Mouse (Mus musculus) kidney, postnatal 0 days (tissue): Measurements from ENCODE around the gene Rasl10a. TPM values are rescaled to one million over a fixed set of nuclear protein-coding genes. Genes with fewer than 3 reads are reported as not detected.

Experiments used
- ATAC-seq: fragments of 200-750 bp; cut with Nextera tagmentation; replicated peaks from 2 replicates; pipeline ENCODE4 v1.8.0; 2017; ENCODE audit warnings: low read depth, moderate number of reproducible peaks, moderate TSS enrichment, moderate library complexity; ENCODE audit not compliant: low FRiP score
- DNase-seq: peaks from one replicate; pipeline ENCODE4 v3.0.0-alpha.2; 2016; ENCODE audit warnings: low spot score
- H3K27ac ChIP-seq: fragments of 300-500 bp; sonication (generic); 2 replicates; pipeline ENCODE4 v1.5.1; 2014; ENCODE audit warnings: mild to moderate bottlenecking
- H3K27me3 ChIP-seq: fragments of 300-500 bp; sonication (generic); 2 replicates; pipeline ENCODE4 v1.6.1; 2014; ENCODE audit warnings: low read length, mixed read lengths; ENCODE audit not compliant: insufficient read depth
- H3K36me3 ChIP-seq: fragments of 300-500 bp; sonication (generic); 2 replicates; pipeline ENCODE4 v1.6.1; 2014; ENCODE audit warnings: low read length, mixed read lengths; ENCODE audit not compliant: insufficient read depth
- H3K4me1 ChIP-seq: fragments of 300-500 bp; sonication (generic); replicated peaks from 2 replicates; pipeline ENCODE4 v1.6.1; 2014; ENCODE audit warnings: antibody characterized with exemption, low read length, mixed read lengths; ENCODE audit not compliant: insufficient read depth
- H3K4me2 ChIP-seq: fragments of 300-500 bp; sonication (generic); 2 replicates; pipeline ENCODE4 v1.6.1; 2014; ENCODE audit warnings: mild to moderate bottlenecking, low read length, moderate library complexity, mixed read lengths
- H3K4me3 ChIP-seq: fragments of 300-500 bp; sonication (generic); replicated peaks from 2 replicates; pipeline ENCODE4 v1.5.1; 2014; ENCODE audit warnings: low read depth, low read length
- H3K9ac ChIP-seq: fragments of 300-500 bp; sonication (generic); 2 replicates; pipeline ENCODE4 v1.6.1; 2014; ENCODE audit warnings: low read depth, low read length
- H3K9me3 ChIP-seq: fragments of 300-500 bp; sonication (generic); replicated peaks from 2 replicates; pipeline ENCODE4 v1.6.1; 2016; ENCODE audit warnings: low read length, inconsistent platforms, mixed read lengths
- CTCF ChIP-seq: IDR thresholded peaks from 2 replicates; pipeline ENCODE4 v1.5.1; 2016; ENCODE audit warnings: antibody characterized with exemption, low read depth, mild to moderate bottlenecking, moderate library complexity
- WGBS: fragments of 180-500 bp; shearing (Covaris S2); extraction: QIAGEN DNeasy Blood & Tissue Kit; methylation state at CpG from one replicate; pipeline ENCODE4 v1.1.7; 2014; 5-methylcytosine and 5-hydroxymethylcytosine counted together
- polyA plus RNA-seq: library from polyadenylated mRNA; unstranded; fragments of >200 nt; fragmentation: Nextera tagmentation; extraction: Ambion mirVana; gene quantifications from 2 replicates; pipeline ENCODE4 v1.2.1, GENCODE M21; 2015

The Rasl10a gene
- polyA plus RNA-seq, result 1.9 and 2.7 TPM in 2 replicates

- ATAC-seq (no peak; the same call in 1 of the 2 replicates), DNase-seq (peak; percentile 56)
- Histone ChIP-seq H3K4me2 (peak within 1 kb of the TSS; percentile 69), H3K9ac (peak within 1 kb of the TSS; percentile 51), H3K4me1 (peaks cover 24% of the 10 kb centered on the region), H3K9me3 (no peaks in the 10 kb centered on the region), H3K27me3 (peaks cover 7% of the 10 kb centered on the region), H3K4me3 (peak within 1 kb of the TSS; percentile 35), H3K27ac (no peak within 1 kb of the TSS), H3K36me3 (no peaks in the 10 kb centered on the region)
- WGBS, result 1% methylated on average over 76 of the region's 77 CpGs
- no peak for TF ChIP-seq CTCF
Observed at GRCm38 (mm10) chr11:5057856-5058641, at the start of gene Rasl10a. Gene Rasl10a (plus strand): TSS chr11:5058128.

GRCm38 (mm10) chr11:5008867-5009266 is 49.1 kb upstream of the Rasl10a start:
- Histone ChIP-seq H3K4me3 (no peak overlapping the region), H3K27ac (no peak overlapping the region), H3K27me3 (no peaks in the 10 kb centered on the region), H3K4me1 (no peaks in the 10 kb centered on the region), H3K36me3 (peaks cover 7% of the 10 kb centered on the region; the same call in 1 of the 2 replicates), H3K4me2 (no peak overlapping the region), H3K9me3 (no peaks in the 10 kb centered on the region), H3K9ac (no peak overlapping the region)
- no peak for TF ChIP-seq CTCF
- WGBS, result 84% methylated on average over 3 of the region's 3 CpGs
- DNase-seq (no peak), ATAC-seq (no peak)

DNA sequence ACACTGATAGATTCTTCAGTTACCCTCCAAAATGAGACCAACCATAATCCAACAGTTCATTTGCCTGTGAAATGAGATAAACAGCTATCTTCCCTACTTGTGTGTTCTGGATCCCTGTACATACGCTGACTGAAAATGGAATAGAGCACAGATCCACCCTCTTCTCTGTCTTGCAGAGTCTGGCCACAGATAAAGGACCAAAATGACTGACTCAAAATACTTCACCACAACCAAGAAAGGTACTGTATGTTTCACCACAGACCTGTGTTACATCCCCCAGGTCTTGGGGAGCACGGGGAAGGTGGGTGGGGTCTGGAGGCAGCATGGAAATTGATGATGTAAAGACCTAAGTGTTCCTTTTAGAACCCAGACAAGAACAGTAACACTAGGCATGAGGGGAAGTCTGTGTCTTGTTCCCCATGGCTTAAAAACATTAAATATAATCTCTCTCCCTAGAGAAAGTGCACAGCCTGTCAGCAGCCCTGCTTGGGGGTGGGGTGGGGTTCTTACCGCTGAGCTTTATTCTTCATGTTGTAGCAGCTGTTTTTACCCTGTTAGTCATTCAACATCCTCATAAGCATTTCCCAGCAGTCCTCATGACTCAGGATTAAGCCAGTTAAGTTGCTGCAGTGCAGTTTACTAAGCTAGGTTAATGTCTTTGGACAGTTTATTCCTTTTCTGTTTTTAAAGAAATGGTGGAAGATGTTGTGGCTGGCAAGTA is 48.4 kb upstream of the Rasl10a start:
- H3K4me3 ChIP-seq, result no peak overlapping the region
- DNase-seq (no peak), ATAC-seq (no peak)
- H3K36me3 ChIP-seq, result peaks cover 12% of the 10 kb centered on the region; the same call in 1 of the 2 replicates
- no peak for TF ChIP-seq CTCF
- no peaks in the 10 kb centered on the region for H3K27me3 ChIP-seq
- no peak overlapping the region for H3K4me2 ChIP-seq
- no peaks in the 10 kb centered on the region for H3K9me3 ChIP-seq
- WGBS, result 75% methylated on average over 3 of the region's 3 CpGs
- H3K27ac ChIP-seq, result 0 out of 2 replicates have a peak overlapping the region, but pooled peaks have one; percentile 4
- H3K4me1 ChIP-seq, result no peaks in the 10 kb centered on the region
- no peak overlapping the region for H3K9ac ChIP-seq

GRCm38 (mm10) chr11:5010205-5010604 is 47.7 kb upstream of the Rasl10a start:
- Histone ChIP-seq H3K36me3 (peaks cover 15% of the 10 kb centered on the region; the same call in 1 of the 2 replicates), H3K9me3 (no peaks in the 10 kb centered on the region), H3K27ac (0 out of 2 replicates have a peak overlapping the region, but pooled peaks have one; percentile 4), H3K9ac (no peak overlapping the region), H3K4me1 (no peaks in the 10 kb centered on the region), H3K4me2 (no peak overlapping the region), H3K4me3 (no peak overlapping the region), H3K27me3 (no peaks in the 10 kb centered on the region)
- 79% methylated on average over 1 of the region's 1 CpGs for WGBS
- no peak for ATAC-seq
- DNase-seq, result no peak
- no peak for TF ChIP-seq CTCF

DNA sequence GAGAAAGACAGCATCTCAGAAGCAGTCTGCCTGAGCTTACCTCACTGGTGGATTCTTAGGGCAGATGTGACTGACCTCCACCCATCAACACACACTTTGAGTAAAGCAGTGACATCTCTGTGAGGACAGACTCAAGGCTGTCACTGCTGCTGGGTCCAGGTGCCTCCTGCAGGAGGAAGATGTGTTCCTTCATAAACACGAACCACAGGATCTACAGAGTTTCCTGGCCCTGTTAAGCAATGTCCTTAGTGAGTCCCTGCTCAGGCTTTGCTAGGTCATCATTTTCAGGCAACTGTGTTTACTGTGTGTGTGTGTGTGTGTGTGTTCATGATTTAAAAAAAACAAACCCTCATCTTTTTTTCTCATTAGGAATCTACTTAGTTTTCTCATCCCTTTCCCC is 46.4 kb upstream of the Rasl10a start:
- ATAC-seq (no peak), DNase-seq (no peak)
- no peak for TF ChIP-seq CTCF
- WGBS, result 79% methylated on average over 1 of the region's 1 CpGs
- Histone ChIP-seq H3K9ac (0 out of 2 replicates have a peak overlapping the region, but pooled peaks have one; percentile 27), H3K27ac (no peak overlapping the region), H3K4me1 (no peaks in the 10 kb centered on the region), H3K9me3 (no peaks in the 10 kb centered on the region), H3K4me2 (no peak overlapping the region), H3K27me3 (no peaks in the 10 kb centered on the region), H3K36me3 (peaks cover 27% of the 10 kb centered on the region), H3K4me3 (no peak overlapping the region)

DNA sequence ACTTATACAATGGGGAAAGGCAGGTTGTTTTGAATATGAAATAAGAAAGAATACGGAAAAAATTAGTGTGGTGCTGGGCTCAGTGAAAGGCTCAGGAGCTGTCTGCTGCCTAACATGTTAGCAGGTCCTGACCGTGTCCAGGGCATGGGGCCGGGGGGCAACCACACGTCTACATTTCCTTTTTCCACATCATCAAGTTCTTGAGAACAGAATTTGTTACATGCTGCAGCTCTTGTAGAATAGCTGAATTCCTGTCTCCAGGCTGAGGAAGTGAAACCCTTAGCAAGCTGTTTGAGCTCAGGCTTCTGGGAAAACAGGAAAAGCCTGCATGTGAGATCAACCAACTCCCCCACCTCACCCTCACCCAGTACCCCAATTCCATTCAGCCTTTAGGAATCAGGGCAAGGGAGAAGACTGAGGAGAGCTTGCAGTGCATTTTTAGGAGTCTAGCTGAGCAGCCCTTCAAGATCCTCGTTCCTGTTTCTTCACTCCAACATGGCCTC is 45.7 kb upstream of the Rasl10a start:
- 63% methylated on average over 5 of the region's 5 CpGs for WGBS
- Histone ChIP-seq H3K9ac (no peak overlapping the region), H3K9me3 (no peaks in the 10 kb centered on the region), H3K4me1 (no peaks in the 10 kb centered on the region), H3K36me3 (peaks cover 35% of the 10 kb centered on the region), H3K4me2 (no peak overlapping the region), H3K4me3 (no peak overlapping the region), H3K27ac (peak overlapping the region; percentile 54; the same call in 1 of the 2 replicates), H3K27me3 (no peaks in the 10 kb centered on the region)
- no peak for ATAC-seq
- no peak for TF ChIP-seq CTCF
- peak; percentile 8 for DNase-seq
